Mouse (Mus musculus) neural tube, embryonic 14.5 days (tissue): Measurements from ENCODE around the gene Scg2. TPM values are rescaled to one million over a fixed set of nuclear protein-coding genes. Genes with fewer than 3 reads are reported as not detected.

Experiments used
- polyA plus RNA-seq: library from polyadenylated mRNA; unstranded; fragments of >200 nt; fragmentation: Nextera tagmentation; extraction: Ambion mirVana; gene quantifications from 2 replicates; pipeline ENCODE4 v1.2.1, GENCODE M21; 2014

Scg2 gene
- polyA plus RNA-seq, 1 experiment from 2014 or later = 159 TPM

Other genes starting within 250 kb of the Scg2 start
- 0.29 TPM in 1 of 2 replicates, not detected in the other for gene Ap1s3, start 231.9 kb upstream of the Scg2 start, polyA plus RNA-seq